Mouse (Mus musculus) forebrain, embryonic 10.5 days (tissue): ENCODE results near the gene Gab1. TPM values are rescaled to one million over a fixed set of nuclear protein-coding genes. Genes with fewer than 3 reads are reported as not detected.

Experiments used
- DNase-seq: peaks from one replicate; pipeline ENCODE4 v3.0.0-alpha.2; 2017; ENCODE audit warnings: low spot score; ENCODE audit errors: extremely low spot score
- H3K27ac ChIP-seq: fragments of 300-500 bp; sonication (generic); 2 replicates; pipeline ENCODE4 v1.5.1; 2016; ENCODE audit warnings: mild to moderate bottlenecking
- H3K27me3 ChIP-seq: fragments of 300-500 bp; sonication (generic); 2 replicates; pipeline ENCODE4 v1.6.1; 2016; ENCODE audit warnings: mild to moderate bottlenecking; ENCODE audit not compliant: poor library complexity, severe bottlenecking
- H3K36me3 ChIP-seq: fragments of 300-500 bp; sonication (generic); replicated peaks from 2 replicates; pipeline ENCODE4 v1.6.1; 2016; ENCODE audit warnings: mild to moderate bottlenecking, moderate library complexity
- H3K4me1 ChIP-seq: fragments of 300-500 bp; sonication (generic); 2 replicates; pipeline ENCODE4 v1.6.1; 2016
- H3K4me3 ChIP-seq: fragments of 300-500 bp; sonication (generic); 2 replicates; pipeline ENCODE4 v1.5.1; 2016; ENCODE audit warnings: mild to moderate bottlenecking, moderate library complexity
- H3K9me3 ChIP-seq: fragments of 300-500 bp; sonication (generic); 2 replicates; pipeline ENCODE4 v1.6.1; 2016; ENCODE audit warnings: mild to moderate bottlenecking, moderate library complexity
- WGBS: fragments of 180-500 bp; shearing (Covaris S2); methylation state at CpG from one replicate; pipeline ENCODE4 v1.1.7; 2016; 5-methylcytosine and 5-hydroxymethylcytosine counted together
- polyA plus RNA-seq: library from polyadenylated mRNA; unstranded; fragments of >200 nt; fragmentation: Nextera tagmentation; extraction: Ambion mirVana; gene quantifications from 2 replicates; pipeline ENCODE4 v1.2.1, GENCODE M21; 2016

The Gab1 gene
- polyA plus RNA-seq, 1 experiment from 2014 or later: 10.1 TPM

GRCm38 (mm10) chr8:80896026-80896425 is 15.7 kb upstream of the Gab1 start:
- Histone ChIP-seq H3K9me3 (no peaks in the 10 kb centered on the region), H3K4me1 (peaks cover 15% of the 10 kb centered on the region), H3K4me3 (no peak overlapping the region), H3K27me3 (no peaks in the 10 kb centered on the region), H3K27ac (0 out of 2 replicates have a peak overlapping the region, but pooled peaks have one; percentile 44), H3K36me3 (no peaks in the 10 kb centered on the region)
- WGBS: 84% methylated on average over 5 of the region's 5 CpGs
- no peak for DNase-seq

- Histone ChIP-seq H3K9me3 (no peaks in the 10 kb centered on the region), H3K4me1 (peaks cover 15% of the 10 kb centered on the region), H3K36me3 (no peaks in the 10 kb centered on the region), H3K27ac (peak overlapping the region; percentile 44; the same call in 1 of the 2 replicates), H3K27me3 (no peaks in the 10 kb centered on the region), H3K4me3 (no peak overlapping the region)
- no peak for DNase-seq
- 40% methylated on average over 6 of the region's 6 CpGs for WGBS
Measured at GRCm38 (mm10) chr8:80895397-80895796, 15.1 kb upstream of the Gab1 start.

GRCm38 (mm10) chr8:80894528-80894927 is 14.2 kb upstream of the Gab1 start:
- 89% methylated on average over 3 of the region's 3 CpGs for WGBS
- H3K27me3 ChIP-seq: no peaks in the 10 kb centered on the region
- H3K9me3 ChIP-seq: no peaks in the 10 kb centered on the region
- H3K27ac ChIP-seq: no peak overlapping the region
- H3K36me3 ChIP-seq: no peaks in the 10 kb centered on the region
- H3K4me1 ChIP-seq: peaks cover 15% of the 10 kb centered on the region
- no peak for DNase-seq
- H3K4me3 ChIP-seq: no peak overlapping the region

GRCm38 (mm10) chr8:80879426-80880195 is 708 bp downstream of the Gab1 start:
- peak; percentile 57 for DNase-seq
- WGBS: under 1% methylated on average over 90 of the region's 90 CpGs
- H3K36me3 ChIP-seq: no peaks in the 10 kb centered on the region

GRCm38 (mm10) chr8:80878801-80879425 is 1.4 kb downstream of the Gab1 start:
- Histone ChIP-seq H3K4me1 (peaks cover 49% of the 10 kb centered on the region), H3K4me3 (peak overlapping the region; percentile 82), H3K27ac (peak overlapping the region; percentile 92), H3K27me3 (peaks cover 11% of the 10 kb centered on the region), H3K36me3 (no peaks in the 10 kb centered on the region), H3K9me3 (no peaks in the 10 kb centered on the region)
- WGBS: under 1% methylated on average over 26 of the region's 26 CpGs
- DNase-seq: peak; percentile 40

More at GRCm38 (mm10) chr8:80879426-80880195, 708 bp downstream of the Gab1 start:
- Histone ChIP-seq H3K9me3 (no peaks in the 10 kb centered on the region), H3K4me1 (peaks cover 43% of the 10 kb centered on the region), H3K27ac (peak overlapping the region; percentile 92), H3K27me3 (peaks cover 11% of the 10 kb centered on the region), H3K4me3 (peak overlapping the region; percentile 82)

GRCm38 (mm10) chr8:80878146-80878545 is 2.2 kb downstream of the Gab1 start:
- H3K4me3 ChIP-seq: peak overlapping the region; percentile 82
- H3K27ac ChIP-seq: no peak overlapping the region
- H3K9me3 ChIP-seq: no peaks in the 10 kb centered on the region
- WGBS: 56% methylated on average over 9 of the region's 9 CpGs
- no peak for DNase-seq
- H3K4me1 ChIP-seq: peaks cover 53% of the 10 kb centered on the region
- peaks cover 11% of the 10 kb centered on the region for H3K27me3 ChIP-seq
- no peaks in the 10 kb centered on the region for H3K36me3 ChIP-seq

- no peaks in the 10 kb centered on the region for H3K9me3 ChIP-seq
- 88% methylated on average over 6 of the region's 6 CpGs for WGBS
- no peak overlapping the region for H3K27ac ChIP-seq
- no peak overlapping the region for H3K4me3 ChIP-seq
- no peak for DNase-seq
- peaks cover 11% of the 10 kb centered on the region for H3K27me3 ChIP-seq
- no peaks in the 10 kb centered on the region for H3K36me3 ChIP-seq
- H3K4me1 ChIP-seq: peaks cover 59% of the 10 kb centered on the region
Measured at GRCm38 (mm10) chr8:80875537-80875936, 4.8 kb downstream of the Gab1 start.

GRCm38 (mm10) chr8:80873723-80874427 is 6.4 kb downstream of the Gab1 start:
- H3K36me3 ChIP-seq: no peaks in the 10 kb centered on the region
- peaks cover 62% of the 10 kb centered on the region for H3K4me1 ChIP-seq
- H3K27ac ChIP-seq: no peak overlapping the region
- WGBS: 62% methylated on average over 10 of the region's 10 CpGs
- peaks cover 11% of the 10 kb centered on the region for H3K27me3 ChIP-seq
- H3K4me3 ChIP-seq: no peak overlapping the region
- H3K9me3 ChIP-seq: no peaks in the 10 kb centered on the region
- no peak for DNase-seq

- peaks cover 7% of the 10 kb centered on the region for H3K27me3 ChIP-seq
- H3K27ac ChIP-seq: no peak overlapping the region
- H3K36me3 ChIP-seq: no peaks in the 10 kb centered on the region
- WGBS: 34% methylated on average over 4 of the region's 4 CpGs
- no peak for DNase-seq
- H3K4me3 ChIP-seq: no peak overlapping the region
- no peaks in the 10 kb centered on the region for H3K9me3 ChIP-seq
- peaks cover 51% of the 10 kb centered on the region for H3K4me1 ChIP-seq
Measured at GRCm38 (mm10) chr8:80872688-80873087, 7.6 kb downstream of the Gab1 start.

- no peaks in the 10 kb centered on the region for H3K9me3 ChIP-seq
- 94% methylated on average over 6 of the region's 6 CpGs for WGBS
- DNase-seq: no peak
- peaks cover 52% of the 10 kb centered on the region for H3K4me1 ChIP-seq
- no peaks in the 10 kb centered on the region for H3K36me3 ChIP-seq
- H3K27ac ChIP-seq: no peak overlapping the region
- H3K27me3 ChIP-seq: no peaks in the 10 kb centered on the region
- H3K4me3 ChIP-seq: no peak overlapping the region
Measured at GRCm38 (mm10) chr8:80871400-80871799, 8.9 kb downstream of the Gab1 start.

GRCm38 (mm10) chr8:80870535-80871204 is 9.6 kb downstream of the Gab1 start:
- Histone ChIP-seq H3K27ac (peak overlapping the region; percentile 60), H3K36me3 (no peaks in the 10 kb centered on the region), H3K27me3 (no peaks in the 10 kb centered on the region), H3K4me1 (peaks cover 56% of the 10 kb centered on the region), H3K9me3 (no peaks in the 10 kb centered on the region), H3K4me3 (no peak overlapping the region)
- DNase-seq: no peak
- 79% methylated on average over 9 of the region's 9 CpGs for WGBS

- no peak overlapping the region for H3K4me3 ChIP-seq
- H3K36me3 ChIP-seq: no peaks in the 10 kb centered on the region
- peaks cover 63% of the 10 kb centered on the region for H3K4me1 ChIP-seq
- H3K9me3 ChIP-seq: no peaks in the 10 kb centered on the region
- peak overlapping the region; percentile 60 for H3K27ac ChIP-seq
- DNase-seq: no peak
- H3K27me3 ChIP-seq: no peaks in the 10 kb centered on the region
- 78% methylated on average over 11 of the region's 11 CpGs for WGBS
Measured at GRCm38 (mm10) chr8:80869881-80870328, 10.4 kb downstream of the Gab1 start.
